Mouse (Mus musculus) heart, embryonic 14.5 days (tissue): ENCODE measurements around the gene S100a9. TPM values are rescaled to one million over a fixed set of nuclear protein-coding genes. Genes with fewer than 3 reads are reported as not detected.

Experiments used
- ATAC-seq: fragments of 200-750 bp; cut with Nextera tagmentation; 2 replicates; pipeline ENCODE4 v1.8.0; 2017; ENCODE audit warnings: low read depth, moderate TSS enrichment; ENCODE audit not compliant: insufficient number of reproducible peaks, insufficient read depth, low FRiP score
- H3K27ac ChIP-seq, 2 experiments: fragments of 200-500 bp in 1 of 2; fragments of 300-500 bp in 1 of 2; sonication (generic) in 1 of 2; replicated peaks in 1 of 2; 2 replicates each; pipeline ENCODE4 v1.5.1; 2012 to 2014; ENCODE audit warnings: low read depth in 2 of 2, low read length in 2 of 2, control low read depth in 1 of 2, mild to moderate bottlenecking in 1 of 2, mixed read lengths in 1 of 2; ENCODE audit not compliant: control insufficient read depth in 1 of 2, insufficient read depth in 1 of 2
- H3K27me3 ChIP-seq: fragments of 300-500 bp; sonication (generic); 2 replicates; pipeline ENCODE4 v1.6.1; 2014; ENCODE audit warnings: mild to moderate bottlenecking, low read length, control low read depth; ENCODE audit not compliant: control insufficient read depth, insufficient read depth
- H3K36me3 ChIP-seq: fragments of 300-500 bp; sonication (generic); 2 replicates; pipeline ENCODE4 v1.6.1; 2014; ENCODE audit warnings: mild to moderate bottlenecking, control low read depth, low read length, mixed read lengths; ENCODE audit not compliant: control insufficient read depth, insufficient read depth
- H3K4me1 ChIP-seq, 2 experiments: fragments of 200-500 bp in 1 of 2; fragments of 300-500 bp in 1 of 2; sonication (generic) in 1 of 2; 2 replicates each; pipeline ENCODE4 v1.6.1; 2012 to 2014; ENCODE audit warnings: low read length in 2 of 2, control low read depth in 1 of 2, mixed read lengths in 1 of 2; ENCODE audit not compliant: control insufficient read depth in 2 of 2, insufficient read depth in 2 of 2
- H3K4me2 ChIP-seq: fragments of 300-500 bp; sonication (generic); 2 replicates; pipeline ENCODE4 v1.6.1; 2014; ENCODE audit warnings: mild to moderate bottlenecking, low read length
- H3K4me3 ChIP-seq, 2 experiments: fragments of 200-500 bp in 1 of 2; fragments of 300-500 bp in 1 of 2; sonication (generic) in 1 of 2; 2 replicates each; pipeline ENCODE4 v1.5.1; 2012 to 2014; ENCODE audit warnings: low read length in 2 of 2, mild to moderate bottlenecking in 2 of 2, control low read depth in 1 of 2, low read depth in 1 of 2, moderate library complexity in 1 of 2; ENCODE audit not compliant: control insufficient read depth in 1 of 2, insufficient read depth in 1 of 2
- H3K9ac ChIP-seq: fragments of 300-500 bp; sonication (generic); 2 replicates; pipeline ENCODE4 v1.6.1; 2014; ENCODE audit warnings: mild to moderate bottlenecking, low read length
- H3K9me3 ChIP-seq: fragments of 300-500 bp; sonication (generic); 2 replicates; pipeline ENCODE4 v1.6.1; 2016; ENCODE audit warnings: low read length, control low read depth; ENCODE audit not compliant: control insufficient read depth
- WGBS: fragments of 180-500 bp; shearing (Covaris S2); extraction: QIAGEN DNeasy Blood & Tissue Kit; methylation state at CpG from one replicate; pipeline ENCODE4 v1.1.7; 2014; 5-methylcytosine and 5-hydroxymethylcytosine counted together
- polyA plus RNA-seq: library from polyadenylated mRNA; unstranded; fragments of >200 nt; fragmentation: Nextera tagmentation; extraction: Ambion mirVana; gene quantifications from 2 replicates; pipeline ENCODE4 v1.2.1, GENCODE M21; 2014

The S100a9 gene
- polyA plus RNA-seq, 1 experiment from 2014 or later, result 11.4 TPM

DNA sequence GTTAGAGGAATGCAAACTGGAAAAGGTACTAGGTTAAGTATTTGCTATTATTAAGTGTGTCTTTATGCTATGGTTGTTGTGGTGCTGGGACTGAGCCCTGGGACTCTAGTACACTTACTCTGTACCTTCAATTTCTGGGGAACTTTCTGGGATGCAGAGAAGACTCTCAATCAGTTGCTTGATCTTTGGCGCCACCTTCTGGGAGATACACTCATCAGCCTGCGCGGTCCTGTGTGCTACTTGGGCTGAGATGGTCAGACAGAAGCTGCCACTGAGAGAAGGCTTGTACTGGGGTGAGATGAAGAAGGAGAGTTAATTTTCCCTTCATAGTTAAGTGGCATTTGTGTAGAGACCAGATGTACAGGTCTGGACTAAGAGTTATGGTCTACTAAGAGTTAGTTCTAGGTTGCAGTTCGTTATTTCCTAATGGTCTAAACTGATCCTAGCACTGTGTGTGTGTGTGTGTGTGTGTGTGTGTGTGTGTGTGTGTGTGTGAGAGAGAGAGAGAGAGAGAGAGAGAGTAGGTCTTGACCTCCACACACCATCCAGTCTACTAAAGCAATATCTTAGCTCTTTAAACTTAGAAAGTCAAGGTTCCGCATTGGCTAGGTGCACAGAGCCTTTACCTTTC lies 42.5 kb downstream of the S100a9 start:
- H3K4me1 ChIP-seq, result no peaks in the 10 kb centered on the region
- H3K27ac ChIP-seq, result no peak overlapping the region
- H3K4me2 ChIP-seq, result no peak overlapping the region
- H3K27me3 ChIP-seq, result no peaks in the 10 kb centered on the region; the same call in 1 of the 2 replicates
- no peak overlapping the region for H3K9ac ChIP-seq
- ATAC-seq, result no peak
- H3K9me3 ChIP-seq, result no peaks in the 10 kb centered on the region
- WGBS, result 35% methylated on average over 5 of the region's 5 CpGs
- no peak overlapping the region for H3K4me3 ChIP-seq
- H3K36me3 ChIP-seq, result no peaks in the 10 kb centered on the region

DNA sequence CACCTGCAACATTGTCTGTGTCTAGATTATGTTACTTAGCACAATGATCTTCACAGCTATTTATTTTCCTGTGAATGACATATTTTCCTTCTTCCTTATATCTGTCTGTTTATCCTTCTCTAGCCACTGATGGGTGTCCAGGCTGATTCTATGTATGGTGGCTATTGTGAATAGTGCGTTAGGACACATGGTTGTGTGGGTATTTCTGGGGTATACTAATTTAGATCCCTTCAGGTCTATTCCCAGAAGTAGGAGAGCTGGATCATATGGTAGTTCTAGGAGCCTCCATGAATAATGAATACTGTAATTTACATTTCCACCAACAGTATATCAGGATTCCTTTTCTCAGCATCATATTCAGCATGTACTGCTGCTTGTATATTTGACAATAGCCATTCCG lies 45.7 kb downstream of the S100a9 start:
- no peak overlapping the region for H3K9ac ChIP-seq
- no peaks in the 10 kb centered on the region; the same call in 1 of the 2 replicates for H3K27me3 ChIP-seq
- no peak for ATAC-seq
- H3K27ac ChIP-seq, result no peak overlapping the region
- no peak overlapping the region for H3K4me3 ChIP-seq
- no peaks in the 10 kb centered on the region for H3K4me1 ChIP-seq
- no peaks in the 10 kb centered on the region for H3K36me3 ChIP-seq
- no peak overlapping the region for H3K4me2 ChIP-seq
- 75% methylated on average over 2 of the region's 2 CpGs for WGBS
- H3K9me3 ChIP-seq, result no peaks in the 10 kb centered on the region

DNA sequence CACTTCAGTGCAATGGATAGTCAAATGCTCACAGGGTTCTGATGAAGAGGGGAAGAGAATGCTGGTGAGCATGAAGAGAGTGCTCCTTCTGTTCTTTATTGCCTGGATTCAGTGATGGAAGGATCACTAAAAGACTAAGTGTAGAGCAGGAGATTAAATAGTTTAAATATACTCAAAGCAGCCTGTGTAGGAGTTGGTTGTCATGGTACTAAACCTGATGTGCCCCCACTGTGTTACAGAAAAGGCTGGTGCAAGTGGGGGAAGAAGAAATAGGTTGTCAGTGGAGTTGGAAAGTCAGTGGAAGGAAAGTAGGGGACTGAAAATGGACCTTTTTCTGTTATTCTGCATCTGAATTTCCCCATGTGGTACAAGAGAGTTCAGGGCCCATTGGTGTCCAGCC lies 46.5 kb downstream of the S100a9 start:
- Histone ChIP-seq H3K27ac (no peak overlapping the region), H3K4me1 (no peaks in the 10 kb centered on the region), H3K9me3 (no peaks in the 10 kb centered on the region), H3K9ac (no peak overlapping the region), H3K4me2 (no peak overlapping the region), H3K36me3 (no peaks in the 10 kb centered on the region), H3K27me3 (no peaks in the 10 kb centered on the region), H3K4me3 (no peak overlapping the region)
- ATAC-seq, result no peak

DNA sequence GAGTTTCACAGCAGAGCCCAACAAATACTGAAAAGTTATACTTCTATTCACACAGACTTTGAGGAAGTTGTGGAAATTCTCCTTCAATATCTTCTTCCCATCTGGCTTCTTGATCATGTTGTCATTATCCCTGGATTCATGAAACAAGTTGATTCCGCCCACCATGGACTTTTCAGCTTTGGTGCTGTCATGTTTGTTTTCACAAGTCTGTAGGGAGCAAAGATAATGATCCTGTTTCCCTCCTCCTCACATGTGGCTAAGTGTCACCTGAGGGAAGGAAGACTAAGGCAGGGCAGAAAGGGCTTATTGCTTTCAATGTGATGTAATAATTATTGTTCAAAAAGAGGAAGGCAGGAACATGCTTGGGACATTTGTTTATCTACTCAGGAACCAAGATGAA lies 48.2 kb downstream of the S100a9 start:
- WGBS, result 71% methylated on average over 1 of the region's 1 CpGs
- no peaks in the 10 kb centered on the region for H3K27me3 ChIP-seq
- no peak overlapping the region for H3K27ac ChIP-seq
- no peaks in the 10 kb centered on the region for H3K4me1 ChIP-seq
- H3K4me2 ChIP-seq, result no peak overlapping the region
- no peaks in the 10 kb centered on the region for H3K36me3 ChIP-seq
- ATAC-seq, result no peak
- no peak overlapping the region for H3K9ac ChIP-seq
- no peak overlapping the region for H3K4me3 ChIP-seq
- H3K9me3 ChIP-seq, result no peaks in the 10 kb centered on the region

DNA sequence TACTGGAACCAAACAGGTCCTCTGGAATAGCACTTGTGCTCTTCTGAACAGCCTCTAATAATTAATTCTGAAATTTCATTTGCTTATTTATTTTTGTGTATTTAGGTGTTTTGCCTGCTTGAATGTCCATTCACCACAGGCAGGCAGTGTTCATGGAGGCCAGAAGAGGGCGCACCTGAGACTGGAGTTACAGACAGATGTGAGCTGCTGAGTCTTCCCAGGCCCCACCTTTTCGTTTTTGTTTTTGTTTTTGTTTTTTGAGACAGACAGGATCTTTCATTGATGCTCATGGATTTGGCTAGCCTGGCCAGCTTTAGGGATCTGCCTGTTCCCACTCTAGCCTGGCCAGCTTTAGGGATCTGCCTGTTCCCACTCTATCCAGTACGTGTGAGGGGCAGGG lies 51.3 kb downstream of the S100a9 start:
- WGBS, result 47% methylated on average over 3 of the region's 3 CpGs

More for the DNA sequence above, 51.3 kb downstream of the S100a9 start:
- no peaks in the 10 kb centered on the region for H3K9me3 ChIP-seq
- H3K9ac ChIP-seq, result no peak overlapping the region
- no peak overlapping the region for H3K4me2 ChIP-seq
- ATAC-seq, result no peak
- no peaks in the 10 kb centered on the region for H3K36me3 ChIP-seq
- H3K4me3 ChIP-seq, result no peak overlapping the region
- no peak overlapping the region for H3K27ac ChIP-seq
- H3K4me1 ChIP-seq, result no peaks in the 10 kb centered on the region
- H3K27me3 ChIP-seq, result no peaks in the 10 kb centered on the region

Other genes starting within 250 kb of the S100a9 start
- gene Npr1, start 229.9 kb downstream of the S100a9 start, polyA plus RNA-seq, result 11.6 and 11.8 TPM in 2 replicates
- 110 and 112 TPM in 2 replicates for gene Ilf2, start 219.6 kb downstream of the S100a9 start, polyA plus RNA-seq
- 83.8 and 89.3 TPM in 2 replicates for gene Snapin, start 204.7 kb downstream of the S100a9 start, polyA plus RNA-seq
- 60.2 and 65.7 TPM in 2 replicates for gene Chtop, start 186.2 kb downstream of the S100a9 start, polyA plus RNA-seq
- 319 and 338 TPM in 2 replicates for gene S100a1, start 181.3 kb downstream of the S100a9 start, polyA plus RNA-seq
- gene S100a13, start 181.3 kb downstream of the S100a9 start, polyA plus RNA-seq, result 86.9 and 99.9 TPM in 2 replicates
- gene S100a14, start 168.9 kb downstream of the S100a9 start, polyA plus RNA-seq, result not detected in 2 replicates
- 80.7 and 84.0 TPM in 2 replicates for gene S100a16, start 158.5 kb downstream of the S100a9 start, polyA plus RNA-seq
- gene S100a3, start 135.1 kb downstream of the S100a9 start, polyA plus RNA-seq, result 0.32 TPM in 2 replicates
- gene S100a2, start 105.5 kb downstream of the S100a9 start, polyA plus RNA-seq, result not detected in 2 replicates
- not detected in 2 replicates for gene Gm42674, start 93.8 kb downstream of the S100a9 start, polyA plus RNA-seq
- gene S100a4, start 92.0 kb downstream of the S100a9 start, polyA plus RNA-seq, result 2.5 and 3.8 TPM in 2 replicates
- gene S100a5, start 87.2 kb downstream of the S100a9 start, polyA plus RNA-seq, result not detected in 2 replicates
- gene S100a6, start 82.8 kb downstream of the S100a9 start, polyA plus RNA-seq, result 43.9 and 49.8 TPM in 2 replicates
- not detected in 2 replicates for gene S100a7a, start 41.7 kb downstream of the S100a9 start, polyA plus RNA-seq
- 6.5 and 13.7 TPM in 2 replicates for gene S100a8, start 26.7 kb downstream of the S100a9 start, polyA plus RNA-seq
- gene Pglyrp4, start 31.2 kb upstream of the S100a9 start, polyA plus RNA-seq, result not detected in 2 replicates
- gene Gm5849, start 82.2 kb upstream of the S100a9 start, polyA plus RNA-seq, result not detected in 2 replicates